29 mouse cellular contexts compared by ENCODE assay signal in genomic region chr11:4886987-4887386, GRCm38 (mm10).
"Had no signal": no experiment of that assay in that cellular context is flagged by ENCODE, and none has a peak within 500 bp of the region (broad histone marks: within the 10 kb centered on the region; RNA-seq: fewer than 3 reads in every experiment).

No protein-coding gene starts in this region.

- H3K27me3 ChIP-seq: heart, embryonic 12.5 days; heart, embryonic 13.5 days; heart, embryonic 15.5 days; hindbrain, embryonic 12.5 days; hindbrain, embryonic 13.5 days; hindbrain, embryonic 15.5 days; intestine, embryonic 15.5 days; kidney, embryonic 15.5 days had no signal

- H3K36me3 ChIP-seq: heart, embryonic 15.5 days had no signal

- H3K4me1 ChIP-seq: hindbrain, embryonic 13.5 days; hindbrain, embryonic 15.5 days had no signal

- H3K9me3 ChIP-seq: heart, embryonic 12.5 days; heart, embryonic 13.5 days; heart, embryonic 15.5 days; hindbrain, embryonic 10.5 days; hindbrain, embryonic 12.5 days; hindbrain, embryonic 13.5 days; hindbrain, embryonic 15.5 days; intestine, embryonic 15.5 days; kidney, embryonic 15.5 days had no signal

- H3K27ac ChIP-seq: heart, embryonic 13.5 days; heart, embryonic 15.5 days; hindbrain, embryonic 10.5 days; hindbrain, embryonic 12.5 days; hindbrain, embryonic 13.5 days; hindbrain, embryonic 14.5 days; hindbrain, embryonic 15.5 days; hindbrain, postnatal 0 days; intestine, embryonic 15.5 days; kidney, embryonic 15.5 days; kidney, postnatal 0 days; layer of hippocampus, adult 2 months had no signal

- DNase-seq: heart, postnatal 10 days; heart, postnatal 14 days; heart, postnatal 36 days; heart, postnatal 4 days; kidney, adult 11 months; kidney, adult 18-20 months; kidney, adult 2 months; kidney, adult 8-10 months; kidney, adult 9 months; kidney, postnatal 10 days; kidney, postnatal 14 days; kidney, postnatal 25 days; kidney, postnatal 36 days; kidney, postnatal 4 days; layer of hippocampus, adult 9-11 months; layer of hippocampus, postnatal 36 days had no signal

- H3K4me3 ChIP-seq: heart, embryonic 12.5 days; heart, embryonic 13.5 days; heart, embryonic 15.5 days; hindbrain, embryonic 10.5 days; hindbrain, embryonic 12.5 days; hindbrain, embryonic 13.5 days; hindbrain, embryonic 15.5 days; intestine, embryonic 15.5 days; kidney, embryonic 15.5 days; layer of hippocampus, adult 2 months had no signal
